Mouse (Mus musculus) right cerebral cortex, postnatal 10 days (tissue): ENCODE data around the gene Smox.

Experiments
- DNase-seq, 2 experiments: peaks; one replicate each; pipeline ENCODE4 v3.0.0; 2021; ENCODE audit warnings: low spot score in 2 of 2

Gene Smox

DNA sequence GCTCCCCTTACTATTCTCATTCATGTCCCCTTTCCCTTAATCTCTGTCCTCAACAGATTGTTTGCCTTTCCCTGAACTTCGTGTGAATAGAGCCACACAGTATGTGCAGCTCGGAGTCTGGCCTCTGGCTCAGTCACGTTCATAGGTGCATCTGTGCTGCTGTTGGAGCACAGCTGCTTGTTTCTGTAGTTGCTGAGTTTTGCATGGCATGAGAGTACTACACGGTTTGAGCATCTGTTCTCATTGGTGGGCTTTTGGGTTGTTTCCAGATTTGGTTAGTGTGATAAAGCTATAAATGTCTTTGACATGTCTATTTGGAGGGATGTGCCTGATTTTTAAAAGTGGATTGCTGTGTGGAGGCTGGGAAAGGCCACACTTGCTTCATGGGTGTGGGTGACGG lies 19.2 kb downstream of the Smox start:
- no peak for DNase-seq

DNA sequence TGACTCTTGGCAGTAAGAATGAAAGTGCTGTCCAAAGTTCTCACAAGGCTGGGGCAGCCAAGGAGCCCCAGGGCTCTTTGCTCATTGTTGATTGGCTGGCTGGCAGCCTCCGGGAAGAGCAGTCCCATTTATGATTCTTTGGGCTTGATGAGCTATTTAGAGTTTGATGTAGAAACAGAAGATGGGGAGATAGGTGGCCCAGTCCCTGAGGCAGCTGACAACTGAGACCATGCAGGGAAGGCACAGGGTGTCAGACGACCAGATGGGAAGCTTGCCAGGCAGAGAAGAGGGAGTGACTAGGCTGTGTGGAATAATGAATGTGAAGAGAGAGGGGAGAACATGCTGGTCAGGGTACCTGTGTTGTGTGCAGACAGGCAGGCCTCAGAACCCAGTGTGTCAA lies 22.2 kb downstream of the Smox start:
- peak in 1 of 2 experiments; percentile 56 for DNase-seq

DNA sequence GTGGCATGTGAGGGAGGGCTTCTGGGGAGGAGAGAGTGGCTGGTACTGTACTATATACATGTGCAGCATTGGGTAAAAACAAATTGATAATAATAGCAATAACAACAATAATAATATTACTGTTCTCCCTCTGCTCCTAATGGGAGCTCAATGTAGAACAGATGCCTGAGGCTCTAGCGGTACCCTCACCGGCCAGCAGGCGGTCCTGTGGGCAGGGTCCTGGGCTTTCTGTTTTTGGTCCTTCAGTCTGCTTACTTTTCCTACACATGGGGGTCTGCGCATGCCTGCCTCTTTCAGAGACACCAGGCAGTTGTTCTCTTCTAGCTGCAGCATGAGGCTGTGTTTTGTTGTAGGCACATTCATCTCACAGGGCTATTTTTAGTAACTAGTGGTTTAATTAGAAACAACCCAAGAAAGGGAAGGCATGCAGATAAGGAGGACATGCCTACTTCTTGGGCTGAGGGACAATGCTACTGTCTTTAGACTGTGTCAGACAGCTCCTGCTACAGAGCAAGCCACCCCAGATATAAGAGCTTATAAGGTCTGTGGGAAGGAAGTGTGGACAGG lies 22.8 kb downstream of the Smox start:
- peak in 1 of 2 experiments; percentile 44 for DNase-seq

DNA sequence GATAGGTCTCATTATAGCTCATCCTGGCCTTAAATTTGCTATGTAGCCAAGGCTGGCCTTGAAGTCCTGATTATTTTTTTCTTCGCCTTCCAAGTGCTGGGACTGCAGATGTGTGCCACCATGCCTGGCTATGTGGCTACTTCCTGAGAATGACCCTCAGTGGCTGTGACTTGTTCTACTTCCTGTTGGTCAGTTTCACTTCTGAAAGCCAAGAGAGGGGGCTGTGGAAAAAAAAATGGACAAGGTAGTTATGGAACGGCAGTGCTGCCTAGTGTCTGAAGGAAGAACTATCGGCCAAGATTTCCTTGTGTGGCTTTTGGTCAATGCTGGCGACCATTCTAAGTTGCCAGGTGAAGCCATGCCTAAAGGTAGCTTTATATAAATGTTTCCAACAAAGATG lies 26.3 kb downstream of the Smox start:
- DNase-seq = no peak

DNA sequence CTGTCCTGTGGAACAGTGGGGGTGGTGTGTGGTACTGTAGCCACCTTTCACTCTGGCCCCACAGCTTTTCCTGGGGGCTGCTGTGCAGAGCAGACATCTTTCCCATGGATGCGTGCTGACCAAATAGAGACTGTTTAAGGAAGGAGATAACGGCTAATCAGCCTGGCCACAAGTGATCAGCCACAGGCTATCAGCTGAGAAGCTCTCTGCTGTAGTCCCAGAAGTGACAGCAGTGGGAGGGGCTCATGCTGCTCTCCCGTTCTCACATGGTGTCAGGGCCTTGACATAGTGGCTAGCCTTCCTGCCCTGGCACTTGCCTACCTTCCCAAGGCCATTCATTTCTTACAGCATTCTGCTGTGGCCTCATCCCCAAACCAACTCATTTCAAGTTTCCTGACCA lies 27.5 kb downstream of the Smox start:
- no peak for DNase-seq

DNA sequence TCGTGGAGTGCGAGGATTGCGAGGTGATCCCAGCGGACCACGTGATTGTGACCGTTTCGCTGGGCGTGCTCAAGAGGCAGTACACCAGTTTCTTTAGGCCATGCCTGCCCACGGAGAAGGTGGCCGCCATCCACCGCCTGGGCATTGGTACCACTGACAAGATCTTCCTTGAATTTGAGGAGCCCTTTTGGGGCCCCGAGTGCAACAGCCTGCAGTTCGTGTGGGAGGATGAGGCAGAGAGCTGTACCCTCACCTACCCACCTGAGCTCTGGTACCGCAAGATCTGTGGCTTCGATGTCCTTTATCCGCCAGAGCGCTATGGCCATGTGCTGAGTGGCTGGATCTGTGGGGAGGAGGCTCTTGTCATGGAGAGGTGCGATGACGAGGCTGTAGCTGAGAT lies 29.4 kb downstream of the Smox start:
- no peak for DNase-seq

DNA sequence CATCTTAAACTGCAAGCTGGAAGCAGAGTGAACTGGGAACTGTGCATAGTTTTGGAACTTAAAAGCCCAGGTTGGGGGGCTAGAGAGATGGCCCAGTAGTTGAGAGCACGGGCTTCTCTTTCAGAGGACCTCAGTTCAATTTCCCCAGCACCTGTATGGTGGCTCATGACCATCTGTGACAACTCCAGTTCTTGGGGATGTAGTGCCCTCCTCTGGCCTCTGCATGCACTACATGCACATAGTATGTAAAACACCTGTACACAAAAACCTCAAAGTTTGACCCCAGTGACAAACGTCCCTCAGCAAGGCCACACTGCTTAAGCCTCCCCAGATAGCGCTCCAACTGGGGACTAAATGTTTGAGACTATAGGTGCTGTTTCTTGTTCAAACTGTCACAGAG lies 35.8 kb downstream of the Smox start:
- no peak for DNase-seq

DNA sequence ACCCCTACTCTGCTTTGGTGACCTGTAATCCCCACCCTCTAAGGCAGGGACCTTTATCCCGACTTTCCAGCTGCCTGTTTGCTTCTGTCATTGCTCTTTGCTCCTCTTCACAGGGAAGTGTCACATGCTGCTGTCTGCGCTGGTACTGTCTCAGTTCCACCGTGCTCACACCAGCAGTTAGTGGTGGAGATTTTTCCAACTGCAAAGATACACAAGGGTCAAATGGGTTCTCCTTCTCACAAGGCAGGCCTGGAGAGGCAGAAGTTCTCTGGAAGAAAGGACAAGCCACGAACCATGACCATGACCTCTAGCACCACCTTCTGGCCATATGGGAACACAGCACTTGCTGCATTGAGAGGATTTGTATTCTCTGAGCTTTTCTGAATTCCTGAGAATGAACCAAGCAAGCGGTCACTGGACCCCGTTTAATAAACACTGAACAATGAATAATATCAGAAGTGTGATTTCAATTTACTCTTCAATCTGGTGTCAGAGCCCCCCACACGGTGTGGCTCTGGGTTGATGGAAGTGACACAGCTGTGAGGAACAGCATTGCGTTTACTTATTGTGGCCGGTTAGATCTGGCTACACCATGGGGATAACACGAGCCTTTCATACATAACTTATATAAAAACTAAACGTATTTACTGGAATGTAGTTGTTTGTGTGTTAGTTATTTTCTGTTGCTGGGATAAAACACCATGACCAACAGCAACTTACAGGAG lies 38.8 kb downstream of the Smox start:
- DNase-seq = peak; percentile 78 to 80

DNA sequence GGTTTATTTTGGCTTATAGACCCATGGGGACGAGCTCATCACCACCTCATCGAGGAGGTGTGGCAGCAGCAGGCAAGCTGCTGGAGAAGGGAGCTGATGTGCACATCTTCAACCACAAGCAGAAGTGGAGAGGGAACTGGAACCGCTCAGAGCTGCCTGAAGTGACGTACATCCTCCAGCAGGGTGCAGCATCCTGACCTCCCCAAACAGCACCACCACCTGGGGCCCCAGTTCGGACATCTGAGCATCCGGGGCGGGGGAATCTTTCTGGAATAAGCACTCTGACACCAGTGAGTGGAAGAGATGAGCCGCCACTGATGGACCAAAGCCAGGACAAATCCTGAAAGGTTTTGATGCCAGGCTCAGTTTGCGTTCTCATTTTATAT lies 39.3 kb downstream of the Smox start:
- peak; percentile 55 to 67 for DNase-seq

DNA sequence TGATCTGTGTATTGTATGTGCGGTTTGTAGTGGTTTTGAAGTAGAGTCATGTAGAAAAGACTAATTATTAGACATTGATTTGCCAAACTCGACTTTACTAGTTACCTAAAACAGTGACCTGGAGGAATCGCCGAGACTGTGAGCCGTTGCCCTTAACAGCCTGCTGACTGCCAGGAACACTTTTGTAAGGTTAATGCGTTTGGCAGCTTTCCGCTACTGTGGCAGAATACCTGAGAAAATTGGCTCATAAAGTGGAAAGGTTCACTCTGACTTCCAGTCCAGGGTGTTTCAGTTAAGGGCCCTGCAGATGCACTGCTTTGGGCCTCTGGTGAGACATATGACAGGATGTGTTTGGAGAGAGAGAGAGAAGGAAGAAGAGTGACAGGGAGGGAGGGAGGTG lies 40.0 kb downstream of the Smox start:
- no peak for DNase-seq

DNA sequence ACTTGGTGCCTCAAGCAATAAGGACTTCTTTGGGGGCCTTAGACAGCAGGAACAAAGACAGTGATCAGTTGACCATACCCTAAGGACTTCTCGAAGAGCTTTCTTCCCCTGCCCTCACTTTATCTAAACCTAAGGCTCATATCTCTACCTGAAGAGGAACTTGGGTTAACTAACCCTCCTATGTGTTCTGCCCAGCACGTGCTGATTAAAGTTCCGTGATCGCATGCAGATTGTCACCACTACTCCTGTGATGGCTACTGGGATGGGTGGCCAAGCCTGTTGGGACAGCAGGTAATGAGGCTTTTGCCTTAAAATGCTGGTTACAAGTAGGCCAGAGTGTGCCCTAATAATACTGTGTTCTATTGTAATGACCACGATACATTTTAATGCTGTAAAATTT lies 43.9 kb downstream of the Smox start:
- no peak for DNase-seq

DNA sequence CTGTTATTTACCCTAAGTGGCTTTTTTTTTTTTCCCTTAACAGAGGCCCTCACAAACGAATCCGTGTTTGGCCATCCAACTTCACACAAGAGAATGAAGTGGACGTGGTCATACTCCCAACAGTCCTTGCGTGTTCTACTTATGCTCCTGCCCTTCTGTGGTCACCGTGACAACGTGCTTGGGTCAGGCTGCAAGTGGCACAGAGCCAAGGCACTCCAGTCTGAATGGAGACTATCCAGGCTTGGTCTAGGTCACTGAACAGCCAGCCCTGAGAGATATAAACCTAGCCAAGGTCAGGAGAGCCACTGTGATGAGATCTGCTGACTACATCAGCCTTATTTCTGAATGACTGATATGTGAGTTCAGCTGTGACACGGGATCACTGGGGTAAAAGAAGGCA lies 47.0 kb downstream of the Smox start:
- peak in 1 of 2 experiments; percentile 54 for DNase-seq

DNA sequence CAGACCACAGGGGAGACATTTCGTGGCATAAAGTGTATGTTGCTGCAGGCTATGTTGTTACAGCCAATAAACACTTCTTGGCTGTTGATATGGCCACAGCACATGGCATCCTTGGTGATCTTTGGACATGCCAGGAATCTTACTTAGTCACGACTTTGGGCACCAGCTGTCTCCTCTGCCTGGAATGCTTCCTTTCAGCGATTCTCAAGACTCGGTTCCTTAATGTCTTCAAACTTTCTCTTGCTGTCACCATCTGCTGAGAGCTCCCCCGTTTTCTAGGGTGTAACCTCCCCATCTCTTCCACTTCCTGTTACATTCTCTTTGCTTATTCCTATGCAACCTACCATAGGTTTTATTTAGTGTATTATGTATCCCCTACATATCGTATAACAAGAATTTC lies 48.5 kb downstream of the Smox start:
- no peak for DNase-seq

DNA sequence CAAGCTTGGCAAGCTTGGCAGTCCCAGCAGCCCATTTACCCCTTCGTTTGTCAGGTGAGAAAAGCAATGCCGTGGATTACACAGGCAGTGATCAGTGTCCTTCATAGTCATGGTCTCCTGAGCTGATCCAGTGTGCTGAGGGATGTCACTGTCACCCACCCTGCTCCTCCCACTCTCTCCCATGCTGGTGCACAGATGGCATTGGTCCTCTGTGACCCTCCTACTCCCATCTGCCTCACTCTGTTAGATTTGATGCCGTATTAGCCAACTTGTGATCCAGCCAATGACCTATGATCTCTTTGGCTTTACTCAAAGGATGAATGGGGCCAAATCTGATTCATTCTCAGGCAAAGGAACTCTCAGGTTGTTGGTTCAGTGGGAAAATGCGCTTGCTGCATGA lies 50.4 kb downstream of the Smox start:
- DNase-seq = no peak

DNA sequence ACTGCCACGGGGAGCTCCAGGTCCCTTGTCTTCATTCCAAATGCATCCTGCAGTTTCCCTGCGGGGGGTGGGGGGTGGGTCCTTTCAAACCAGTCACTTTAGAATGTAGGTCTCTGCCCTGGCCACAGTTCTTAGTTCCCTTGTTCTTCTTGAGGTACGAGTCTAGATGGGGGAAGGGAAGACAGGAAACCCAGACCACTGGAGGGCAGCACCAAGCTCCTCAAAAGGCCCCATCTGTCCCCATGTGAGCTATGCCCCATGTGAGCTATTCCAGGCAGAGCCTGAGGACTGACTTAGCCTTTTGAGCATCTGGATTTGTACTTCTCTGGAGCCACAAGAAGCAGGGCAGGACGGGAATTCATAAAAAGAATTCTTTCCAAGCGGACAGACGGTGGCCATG lies 51.2 kb downstream of the Smox start:
- no peak for DNase-seq

DNA sequence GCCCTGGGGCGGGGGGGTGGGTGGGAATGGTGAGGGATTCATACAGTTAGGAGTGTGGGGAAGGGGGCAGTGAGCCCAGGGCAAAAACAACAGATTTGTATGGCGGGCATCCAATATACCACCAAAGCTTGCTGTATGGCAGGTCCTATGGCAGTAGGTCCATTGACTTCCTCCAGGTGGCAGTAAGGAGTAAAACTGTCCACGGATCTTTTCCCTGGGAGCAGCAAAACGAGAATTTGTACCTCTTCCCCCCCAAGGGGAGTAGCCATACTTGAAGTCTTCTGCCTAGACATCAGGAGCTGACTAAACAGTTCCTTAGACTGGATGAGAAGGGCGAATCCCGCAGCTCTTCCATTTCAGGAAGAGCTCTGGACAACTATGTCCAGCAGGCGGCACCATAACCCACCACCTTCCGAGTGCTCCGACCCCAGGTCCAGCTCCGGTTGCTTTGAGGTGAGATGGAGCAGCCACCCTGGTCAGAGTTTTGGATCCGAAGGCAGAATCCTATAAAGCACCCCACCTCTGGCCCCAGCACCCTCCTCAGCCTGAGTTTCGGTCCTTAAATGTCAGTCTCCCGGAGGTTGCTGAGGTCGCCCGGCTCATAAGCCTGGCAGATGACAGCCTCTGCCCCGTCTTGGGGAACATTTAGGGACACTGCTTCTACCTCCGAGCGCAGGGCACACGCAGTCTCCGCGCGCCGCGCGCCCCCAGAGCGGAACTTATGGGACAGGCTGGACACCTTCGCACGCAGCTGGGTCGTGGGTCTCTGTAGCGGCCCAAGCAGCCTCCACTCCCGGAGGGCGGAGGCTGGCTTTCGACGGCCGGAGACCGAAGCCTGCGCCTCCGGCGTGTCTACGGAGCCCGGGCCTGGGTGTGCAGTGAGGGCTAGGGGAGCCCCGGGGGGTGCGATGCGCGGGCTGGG lies 54.4 kb downstream of the Smox start:
- DNase-seq = peak in 1 of 2 experiments; percentile 61

DNA sequence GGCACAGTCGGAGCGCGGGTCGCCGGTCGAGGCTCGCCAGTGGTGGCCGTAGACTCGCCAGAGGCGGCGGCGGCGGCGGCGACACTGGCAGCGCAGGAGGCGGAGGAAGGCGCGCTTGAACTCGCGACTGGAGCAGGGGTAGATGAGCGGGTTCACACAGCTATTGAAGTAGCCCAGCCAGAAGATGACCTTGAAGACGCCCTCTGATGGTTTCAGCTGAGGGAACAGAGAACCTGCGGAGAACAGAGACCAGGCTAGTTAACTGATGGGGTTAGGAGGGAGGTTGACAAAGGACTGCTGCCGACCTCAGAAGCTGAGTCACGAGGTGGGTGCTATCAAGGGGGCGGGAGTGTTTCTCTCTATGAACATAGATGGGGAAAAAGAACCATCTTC lies 55.0 kb downstream of the Smox start:
- DNase-seq = no peak

DNA sequence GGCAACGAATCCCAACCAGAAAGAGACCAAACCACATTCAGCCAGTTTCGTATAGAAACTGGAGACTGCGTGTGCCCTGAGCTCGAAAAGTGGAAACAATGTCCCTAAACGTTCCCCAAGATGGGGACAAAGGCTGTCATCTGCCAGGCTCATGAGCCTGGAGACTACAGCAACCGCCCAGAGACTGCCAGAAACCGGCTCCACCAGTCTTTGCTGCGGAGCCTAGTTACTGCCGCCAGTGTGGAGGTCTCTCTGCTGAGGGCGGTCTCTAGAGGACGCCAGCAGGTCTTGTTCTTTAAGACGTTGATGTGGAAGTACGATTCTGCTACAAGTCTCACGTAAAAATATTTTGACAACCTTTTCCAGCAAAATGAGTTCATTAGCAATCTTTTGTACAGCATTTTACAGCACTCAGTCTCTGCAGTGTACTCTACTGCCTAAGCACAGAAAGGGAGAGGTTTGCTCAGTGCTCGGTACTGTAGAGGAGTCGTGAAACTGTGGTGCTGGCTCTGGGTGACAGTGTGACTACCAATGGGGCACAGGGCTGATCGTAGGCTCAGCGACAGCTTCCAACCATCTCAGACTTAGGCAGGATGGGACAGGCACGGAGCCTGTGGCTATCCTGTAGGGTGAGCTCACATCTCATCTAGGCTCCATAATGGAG lies 55.6 kb downstream of the Smox start:
- DNase-seq = no peak

DNA sequence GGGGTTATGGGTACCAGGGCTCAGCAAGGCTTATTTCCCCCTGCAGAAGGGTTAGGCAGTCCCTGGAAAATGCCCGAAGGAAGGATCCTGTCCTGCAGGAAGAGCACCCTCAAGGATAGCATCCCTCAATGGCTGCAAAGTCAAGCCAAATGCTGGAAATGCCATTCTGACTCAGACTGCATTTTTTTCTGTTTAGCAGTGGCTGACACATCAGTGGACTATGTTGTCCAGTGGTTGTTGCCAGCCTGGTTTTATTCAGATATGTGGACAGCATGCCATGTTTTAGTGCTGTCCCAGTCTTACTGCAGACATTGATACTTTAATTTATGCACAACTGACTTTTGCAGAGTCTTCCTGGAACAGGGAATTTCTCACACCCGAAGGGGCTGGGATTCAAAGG lies 57.0 kb downstream of the Smox start:
- no peak for DNase-seq

DNA sequence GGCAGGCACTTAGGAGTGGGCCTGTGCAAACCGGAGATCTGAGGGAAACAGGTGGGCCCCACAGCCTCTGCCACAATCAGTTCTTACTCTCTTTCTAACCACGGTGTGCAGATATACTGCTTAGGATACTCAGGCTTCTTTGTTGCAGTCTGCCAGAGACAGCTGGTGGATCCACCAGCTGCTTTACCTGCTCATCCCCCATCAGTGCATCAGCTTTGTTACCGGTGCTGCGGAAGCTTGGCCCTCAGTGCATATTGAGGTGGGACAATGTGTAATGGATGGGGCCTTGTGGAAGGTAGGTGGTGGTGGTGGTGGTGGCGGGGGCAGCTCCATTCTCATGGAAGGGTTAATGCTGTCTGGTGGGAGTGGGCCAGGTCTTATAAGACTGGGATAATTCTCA lies 57.8 kb downstream of the Smox start:
- DNase-seq = no peak

DNA sequence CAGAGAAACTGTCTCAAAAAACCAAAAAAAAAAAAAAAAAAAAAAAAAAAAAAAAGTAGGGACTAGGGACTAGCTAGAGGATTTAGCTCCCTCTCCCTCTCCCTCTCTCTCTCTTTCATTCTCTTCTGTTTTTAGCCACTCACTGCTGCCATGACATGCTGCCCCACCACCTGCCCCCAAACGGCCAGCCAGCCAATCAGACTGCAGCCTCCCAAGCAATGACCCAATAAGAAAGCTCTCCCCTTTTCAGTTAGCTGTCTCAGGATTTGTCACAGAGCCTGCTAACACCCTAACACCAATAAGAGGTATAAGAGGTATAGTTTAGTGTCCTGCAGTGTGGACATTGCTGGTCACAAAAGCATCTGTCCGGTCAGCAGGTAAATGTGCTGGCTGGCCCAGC lies 59.2 kb downstream of the Smox start:
- no peak for DNase-seq

DNA sequence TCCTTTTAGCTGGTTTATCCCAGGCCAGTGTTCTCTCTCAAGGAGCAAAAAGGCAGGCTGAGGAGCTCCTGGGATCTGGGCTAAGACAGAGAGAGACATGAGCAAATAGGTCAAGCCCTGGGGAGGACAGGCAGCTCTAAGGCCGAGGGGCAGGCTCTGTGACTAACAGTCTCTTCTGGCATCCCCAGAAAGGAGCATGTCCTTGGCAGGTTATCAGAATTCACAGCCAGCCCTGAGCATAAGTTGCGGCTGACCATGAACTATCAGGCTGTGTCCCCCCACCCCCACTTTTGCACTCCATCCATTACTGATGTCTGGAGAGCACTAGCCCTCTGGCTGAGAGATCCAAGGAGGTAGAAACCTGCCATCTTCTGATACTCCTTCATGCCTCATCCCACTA lies 59.6 kb downstream of the Smox start:
- no peak for DNase-seq
